Mouse (Mus musculus) adrenal gland, adult 18-20 months (tissue): ENCODE measurements around the gene Olfm3. TPM values are rescaled to one million over a fixed set of nuclear protein-coding genes. Genes with fewer than 3 reads are reported as not detected.

Source experiments
- DNase-seq, 2 experiments: peaks; one replicate each; pipeline ENCODE4 v3.0.0; 2021 to 2022; ENCODE audit warnings: low spot score in 2 of 2
- total RNA-seq, 2 experiments: library from RNA; stranded (reverse); gene quantifications; 1 replicate in 1 of 2; 2 replicates in 1 of 2; pipeline ENCODE4 v1.2.3; 2021

The Olfm3 gene
- total RNA-seq, 2 experiments from 2014 or later, result 3.9 to 7.4 TPM

DNA sequence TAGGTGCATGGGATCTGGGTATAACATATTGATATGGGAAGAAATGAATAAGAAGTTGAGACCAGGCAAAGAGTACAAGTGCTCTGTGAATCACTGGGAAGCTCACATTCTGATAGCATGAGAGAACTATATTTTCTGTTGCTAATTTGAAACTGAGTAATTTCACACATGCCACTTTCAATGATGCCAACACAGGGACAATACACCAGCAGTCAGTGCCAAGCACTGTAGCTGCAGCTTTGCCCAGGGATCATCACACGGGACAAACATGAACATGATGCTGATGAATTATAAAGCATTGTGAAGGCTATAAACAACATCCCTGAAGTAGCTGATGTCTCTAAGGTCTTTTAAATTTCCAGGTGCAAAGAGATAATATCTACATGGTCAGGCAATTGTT lies 161.0 kb downstream of the Olfm3 start:
- DNase-seq, result no peak

DNA sequence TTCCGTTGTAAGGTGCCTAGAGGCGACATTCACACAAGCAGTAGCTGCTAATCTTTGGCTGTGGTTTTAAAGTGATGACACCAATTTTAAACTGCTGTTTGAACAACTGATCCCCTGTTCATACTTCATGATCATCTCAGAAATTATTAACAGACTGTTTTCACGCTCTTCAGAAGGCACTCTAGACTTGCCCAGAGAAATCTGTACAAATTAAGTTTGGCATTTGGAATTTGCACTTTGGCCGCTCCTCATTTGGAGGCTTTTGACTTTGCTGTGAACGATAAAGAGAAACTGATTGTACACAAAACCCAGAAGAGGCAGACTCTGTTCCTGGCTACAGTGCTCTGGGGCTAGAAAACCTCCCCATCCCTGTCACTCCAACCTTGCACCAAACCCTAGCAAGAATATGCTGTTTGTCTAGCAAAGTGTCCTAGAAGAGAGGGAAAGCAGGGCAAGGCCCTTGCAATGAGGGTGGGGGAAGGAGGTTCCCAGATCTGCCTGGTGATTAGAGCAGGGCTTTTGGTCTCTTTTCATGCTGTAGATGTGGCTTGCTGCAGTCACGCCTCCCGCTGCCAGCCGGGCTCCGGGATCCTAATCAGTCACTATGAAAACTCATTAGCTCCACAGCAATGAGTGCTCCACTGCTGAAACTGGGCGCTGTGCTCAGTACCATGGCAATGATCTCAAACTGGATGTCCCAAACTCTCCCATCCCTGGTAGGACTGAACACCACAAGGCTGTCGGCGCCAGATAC lies 176.7 kb downstream of the Olfm3 start:
- DNase-seq, result no peak

DNA sequence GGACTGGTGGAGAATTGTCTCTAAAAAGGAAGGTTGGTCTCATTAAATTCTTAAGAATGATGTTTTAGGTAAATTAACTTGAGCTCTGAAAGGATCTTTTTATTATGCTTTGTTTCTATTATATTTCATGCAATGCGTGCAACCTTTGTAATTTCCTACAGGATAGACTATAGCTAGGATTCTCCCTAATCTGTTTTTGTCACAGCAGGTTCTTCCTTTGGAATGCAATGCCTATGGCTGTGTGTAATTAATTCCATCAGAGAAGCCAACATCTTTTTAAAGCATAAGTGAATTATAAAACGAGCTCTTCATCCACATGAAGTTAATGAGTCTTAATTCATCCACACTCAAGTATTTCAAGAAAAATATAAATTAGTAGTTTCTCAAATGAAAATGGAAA lies 177.5 kb downstream of the Olfm3 start:
- DNase-seq, result no peak

DNA sequence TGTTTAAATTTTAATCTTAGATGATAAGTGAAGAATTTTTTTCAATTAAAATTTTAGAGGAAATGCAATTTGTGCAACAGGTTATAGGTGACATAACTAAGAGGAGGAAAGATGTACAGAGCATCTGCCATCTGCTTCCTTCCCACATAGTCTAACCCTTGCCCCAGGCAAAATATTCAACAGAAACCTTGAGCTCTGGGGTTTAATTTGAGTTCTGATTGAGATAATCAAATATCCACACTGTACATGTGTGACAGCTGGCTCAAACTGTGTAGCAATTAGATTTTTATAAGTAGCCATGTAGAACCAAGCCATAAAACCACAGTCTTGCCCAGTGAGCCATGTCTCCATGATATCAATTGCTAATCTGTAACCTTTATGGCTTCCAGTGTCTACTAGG lies 179.1 kb downstream of the Olfm3 start:
- no peak for DNase-seq

DNA sequence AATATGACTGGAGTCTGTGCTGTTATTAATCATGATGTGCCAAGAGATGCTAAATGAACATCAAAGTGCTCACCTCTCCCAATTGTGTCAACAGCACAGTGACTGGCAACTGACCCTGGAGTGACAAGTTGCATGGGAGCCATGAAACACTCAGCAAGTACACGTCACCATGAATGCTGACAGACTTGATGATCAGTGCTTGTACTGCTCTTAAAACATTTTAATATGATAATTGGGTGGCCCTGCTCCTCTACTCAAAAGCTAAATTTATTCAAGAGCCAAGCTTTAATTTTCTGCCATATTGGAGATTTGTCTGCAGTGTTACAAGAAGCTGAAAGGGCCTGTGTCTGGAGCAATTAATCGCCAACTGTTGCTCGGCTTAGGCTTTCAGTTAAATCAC lies 184.4 kb downstream of the Olfm3 start:
- DNase-seq, result no peak

DNA sequence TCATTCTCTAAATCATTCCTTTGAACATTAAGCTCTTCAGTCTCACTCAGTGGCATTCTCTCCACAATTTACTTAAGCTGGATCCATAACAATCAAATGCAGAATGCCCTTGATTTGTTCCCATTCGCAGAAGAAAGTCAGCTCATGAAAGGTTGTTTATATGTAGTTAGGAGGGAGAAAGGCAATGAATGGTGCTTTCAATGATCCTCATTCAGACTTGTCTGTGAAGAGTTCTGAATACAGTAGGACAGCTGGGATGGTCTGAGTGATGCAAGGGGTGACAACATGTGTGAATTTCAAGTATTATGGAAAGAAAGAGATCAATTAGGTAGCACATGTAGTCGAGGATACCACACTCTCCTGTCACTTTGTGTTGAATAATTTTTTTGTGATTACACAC lies 186.8 kb downstream of the Olfm3 start:
- no peak for DNase-seq

DNA sequence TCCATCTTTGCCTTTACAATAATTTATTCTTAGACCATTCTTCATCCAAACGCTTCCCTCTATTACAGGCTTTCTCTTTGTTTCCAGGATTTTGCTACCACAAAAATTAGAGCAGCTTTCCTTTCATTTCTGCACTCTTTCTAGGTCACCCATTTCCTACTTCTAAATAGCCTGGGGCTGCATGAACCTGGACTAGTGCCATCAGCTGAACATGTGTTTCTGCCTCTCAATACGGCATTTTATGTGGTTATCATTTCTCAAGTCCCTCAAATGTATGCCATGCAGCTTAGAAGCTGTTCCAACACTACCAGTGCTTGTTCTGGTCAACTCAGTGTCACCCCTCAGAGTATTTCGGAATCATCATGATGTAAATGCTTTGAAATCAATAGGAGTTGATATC lies 191.6 kb downstream of the Olfm3 start:
- no peak for DNase-seq

DNA sequence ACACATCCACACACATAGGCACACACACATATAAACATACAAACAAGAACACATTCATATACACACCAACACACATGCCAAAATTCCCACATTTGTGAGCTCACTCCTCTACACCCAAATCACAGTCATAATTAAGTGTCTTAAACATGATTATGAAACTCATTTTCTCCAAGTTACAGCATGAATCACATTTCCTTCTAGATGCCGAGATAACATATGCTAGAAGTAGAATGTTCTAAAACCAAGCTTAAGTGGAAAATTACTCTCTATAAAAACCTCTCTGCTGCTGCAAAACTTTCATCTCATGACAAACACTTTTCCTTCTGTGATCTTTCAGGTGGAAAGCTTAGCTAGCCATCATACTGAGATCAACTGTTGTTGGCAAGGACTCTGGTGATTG lies 195.7 kb downstream of the Olfm3 start:
- DNase-seq, result no peak

DNA sequence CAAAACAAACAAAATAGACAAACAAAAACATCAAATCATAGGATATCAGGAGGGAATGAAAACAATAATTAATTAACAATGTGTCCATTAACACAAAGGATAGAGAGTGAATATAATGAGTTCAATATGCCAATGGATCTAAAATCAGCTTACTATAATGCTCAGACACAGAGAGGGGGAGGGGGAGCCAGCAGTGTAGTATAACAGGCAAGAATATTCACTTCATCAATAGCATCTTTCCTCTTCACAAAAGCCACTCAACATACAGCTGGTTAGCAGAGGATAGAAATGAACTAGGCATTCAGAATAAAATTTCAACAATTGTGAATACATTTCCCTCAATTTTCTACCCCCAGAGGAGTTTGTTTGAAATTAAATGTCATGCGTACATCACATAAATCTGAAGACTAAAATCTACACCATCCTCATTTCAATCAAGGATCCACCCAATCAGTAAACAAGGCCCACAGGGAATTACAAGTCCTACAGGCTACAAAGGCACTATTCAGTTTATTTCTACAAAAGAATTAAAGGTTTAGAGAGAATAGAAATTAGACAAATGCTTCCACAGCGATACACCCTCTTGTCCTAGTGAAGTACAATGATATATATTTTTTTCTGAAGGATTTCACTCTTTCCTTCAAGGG lies 200.4 kb downstream of the Olfm3 start:
- DNase-seq, result no peak

DNA sequence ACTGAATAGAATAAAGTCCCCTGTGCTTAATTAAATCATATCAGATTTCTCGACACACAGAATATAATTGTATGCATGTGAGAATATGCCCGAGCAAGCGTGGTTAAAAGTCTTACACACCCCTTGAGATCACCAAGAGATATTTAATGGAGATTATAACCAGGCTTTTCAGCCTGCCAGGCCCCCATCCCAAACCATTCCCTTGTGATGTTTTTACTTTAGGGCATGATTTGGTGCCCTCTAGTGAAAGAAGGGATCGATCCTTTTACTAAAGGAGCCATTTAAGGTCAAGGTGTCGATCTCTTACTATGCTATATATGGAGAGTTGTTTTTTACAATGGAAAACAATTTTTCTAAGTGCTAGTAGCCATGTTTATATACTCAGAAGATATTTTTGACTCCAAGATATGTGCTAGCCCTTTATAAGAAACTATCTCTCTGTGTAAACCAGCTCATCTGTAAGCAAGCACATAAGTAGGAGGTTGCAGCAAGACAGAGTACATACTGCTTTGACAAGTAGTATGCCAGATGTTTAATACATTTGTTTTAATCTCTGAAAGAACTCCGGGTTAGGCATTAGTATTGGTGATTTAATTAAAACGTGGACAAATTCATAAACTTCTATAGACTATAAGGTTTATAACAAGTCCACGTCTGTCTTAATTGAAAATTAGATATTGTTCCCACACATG lies 201.1 kb downstream of the Olfm3 start:
- no peak for DNase-seq

DNA sequence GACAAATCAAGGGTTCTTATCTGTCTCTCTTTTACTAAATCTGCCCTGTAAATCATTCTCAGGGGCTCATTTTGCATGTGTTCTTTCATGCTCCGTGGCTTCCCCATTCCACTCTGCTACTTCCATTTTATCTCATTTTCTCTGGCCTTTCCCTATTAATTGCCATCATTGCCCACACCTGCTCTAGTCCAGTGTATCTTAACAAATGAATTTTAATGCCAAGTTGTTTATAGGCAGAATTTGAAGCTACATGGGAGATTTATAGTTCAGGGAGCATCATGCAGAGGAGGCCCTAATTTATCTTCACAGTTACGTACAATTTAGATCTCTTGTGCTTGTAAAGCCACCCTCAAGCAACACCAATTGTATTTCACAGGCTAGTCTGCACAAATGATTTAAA lies 241.8 kb downstream of the Olfm3 start:
- no peak for DNase-seq

DNA sequence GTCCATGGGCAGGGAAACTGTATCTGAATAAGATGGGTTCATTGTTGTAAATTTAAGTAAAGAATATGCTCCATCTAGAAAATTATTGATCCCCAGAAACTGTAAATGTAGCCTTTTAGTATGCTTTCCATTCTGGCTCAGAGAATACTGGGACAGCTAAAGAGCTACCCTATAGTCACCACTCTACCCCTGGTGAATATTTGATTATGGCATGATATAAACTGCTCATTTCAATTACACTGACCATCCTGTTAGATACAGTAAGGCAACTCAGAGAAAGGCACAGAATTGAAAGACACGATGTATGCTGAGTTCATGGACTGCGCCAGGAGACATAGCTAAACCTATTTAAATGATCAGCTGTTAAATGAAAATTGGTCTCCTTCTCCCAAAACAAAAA lies 242.4 kb downstream of the Olfm3 start:
- DNase-seq, result no peak

DNA sequence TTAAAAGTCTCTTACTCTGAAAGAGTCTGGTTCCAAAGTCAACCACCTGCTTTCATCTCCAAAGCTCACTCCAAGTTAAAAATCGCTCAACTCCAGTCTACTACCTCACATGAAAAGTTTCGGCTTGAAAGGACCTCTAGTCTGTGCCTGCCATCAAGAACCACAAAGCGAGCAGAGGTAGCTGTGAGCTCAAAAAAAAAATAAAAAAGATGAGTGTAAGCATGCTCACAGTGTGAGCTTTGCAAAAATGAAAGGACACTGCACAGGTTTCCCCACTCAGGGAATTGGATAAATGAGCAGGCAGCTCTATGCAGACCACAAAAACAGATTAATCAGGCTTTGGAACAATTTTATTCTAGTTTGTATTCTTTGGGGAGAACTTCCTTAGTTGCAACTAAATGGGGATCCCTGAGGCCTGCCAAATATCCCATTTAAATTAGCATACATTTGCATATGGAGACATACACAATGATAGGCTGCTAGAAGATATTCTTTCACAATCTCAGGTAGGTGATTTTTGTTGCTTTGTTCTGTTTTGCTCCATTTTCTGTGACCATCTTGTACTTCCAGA lies 255.1 kb downstream of the Olfm3 start:
- no peak for DNase-seq

DNA sequence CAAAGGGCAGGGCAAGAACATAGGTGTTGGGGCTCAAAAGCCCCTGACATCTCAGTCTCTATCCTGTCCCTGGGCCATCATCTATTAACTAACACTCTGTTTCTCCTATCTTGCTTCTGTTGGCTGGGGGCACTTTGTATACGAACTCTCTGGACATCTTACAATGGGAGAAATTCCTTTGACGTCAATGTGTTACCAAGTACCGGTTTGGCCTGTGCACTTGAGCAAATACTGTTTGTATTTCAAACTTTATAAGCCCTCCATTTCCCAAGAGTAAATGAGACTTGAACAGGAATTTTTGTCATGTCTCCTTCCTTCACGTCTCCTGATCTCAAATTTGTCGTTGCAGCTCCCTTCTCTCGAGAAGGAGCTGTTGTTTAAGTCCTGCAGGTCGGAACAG lies 270.7 kb downstream of the Olfm3 start:
- DNase-seq, result no peak
